Mouse (Mus musculus) liver, adult 2 months (tissue): Measurements from ENCODE around the gene Cmklr1.

Experiments used
- CTCF ChIP-seq: fragments of 200-500 bp; IDR thresholded peaks from 2 replicates; pipeline ENCODE4 v1.5.1; 2011; ENCODE audit warnings: low read depth, low read length, control low read depth
- POLR2A ChIP-seq: fragments of 200-500 bp; IDR thresholded peaks from 2 replicates; pipeline ENCODE4 v1.6.1; 2011; ENCODE audit warnings: low read length, control low read depth; ENCODE audit not compliant: insufficient read depth; ENCODE audit errors: extremely low read depth

- TF ChIP-seq CTCF (no peak), POLR2A (no peak)
Measured at GRCm38 (mm10) chr5:113650035-113650865, at the start of gene Cmklr1.
